Mouse (Mus musculus): Measurements from ENCODE around the gene Zan.

DNA sequence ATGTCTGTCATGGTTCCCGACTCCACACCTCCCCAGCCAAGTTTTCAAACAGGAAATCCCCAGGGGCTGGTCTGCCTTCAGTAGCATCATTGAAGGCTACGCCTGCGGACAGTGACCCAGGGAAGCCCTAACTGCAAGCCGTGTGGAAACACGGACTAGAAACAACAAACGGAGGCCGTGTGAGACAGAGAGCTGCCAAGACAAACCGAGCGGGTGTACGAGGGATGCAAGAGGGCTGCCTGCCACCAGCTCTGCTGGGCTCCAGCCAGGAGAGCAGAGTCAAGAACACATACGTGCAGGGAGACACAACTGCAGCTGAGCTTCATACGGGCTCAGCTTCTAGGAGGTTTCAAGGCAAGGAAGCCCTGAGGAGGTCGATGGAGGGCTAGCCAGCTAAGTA lies 17.0 kb upstream of the Zan start:
- TF ChIP-seq CTCF (IDR thresholded peaks at IDR 0.05; ENCODE audit: control insufficient read depth, insufficient read depth, insufficient read length) = no peak
- TF ChIP-seq USF1 (IDR thresholded peaks at IDR 0.05; ENCODE audit: low read depth) = no peak
- TF ChIP-seq CEBPB (IDR thresholded peaks at IDR 0.05; ENCODE audit: low read depth) = no peak
- no peak for TF ChIP-seq MYOD1 (IDR thresholded peaks at IDR 0.05; ENCODE audit: control insufficient read depth, insufficient read length, low read depth)
- TF ChIP-seq MAX (IDR thresholded peaks at IDR 0.05) = no peak
- TF ChIP-seq MYOG (IDR thresholded peaks at IDR 0.05; ENCODE audit: control insufficient read depth, extremely low read depth, insufficient read length) = no peak
